Mouse (Mus musculus): Measurements from ENCODE around the gene App. TPM values are rescaled to one million over a fixed set of nuclear protein-coding genes. Genes with fewer than 3 reads are reported as not detected.

App gene
- total RNA-seq (2015) (109 and 111 TPM in 2 replicates), total RNA-seq (2017) (114 and 137 TPM in 2 replicates)

DNA sequence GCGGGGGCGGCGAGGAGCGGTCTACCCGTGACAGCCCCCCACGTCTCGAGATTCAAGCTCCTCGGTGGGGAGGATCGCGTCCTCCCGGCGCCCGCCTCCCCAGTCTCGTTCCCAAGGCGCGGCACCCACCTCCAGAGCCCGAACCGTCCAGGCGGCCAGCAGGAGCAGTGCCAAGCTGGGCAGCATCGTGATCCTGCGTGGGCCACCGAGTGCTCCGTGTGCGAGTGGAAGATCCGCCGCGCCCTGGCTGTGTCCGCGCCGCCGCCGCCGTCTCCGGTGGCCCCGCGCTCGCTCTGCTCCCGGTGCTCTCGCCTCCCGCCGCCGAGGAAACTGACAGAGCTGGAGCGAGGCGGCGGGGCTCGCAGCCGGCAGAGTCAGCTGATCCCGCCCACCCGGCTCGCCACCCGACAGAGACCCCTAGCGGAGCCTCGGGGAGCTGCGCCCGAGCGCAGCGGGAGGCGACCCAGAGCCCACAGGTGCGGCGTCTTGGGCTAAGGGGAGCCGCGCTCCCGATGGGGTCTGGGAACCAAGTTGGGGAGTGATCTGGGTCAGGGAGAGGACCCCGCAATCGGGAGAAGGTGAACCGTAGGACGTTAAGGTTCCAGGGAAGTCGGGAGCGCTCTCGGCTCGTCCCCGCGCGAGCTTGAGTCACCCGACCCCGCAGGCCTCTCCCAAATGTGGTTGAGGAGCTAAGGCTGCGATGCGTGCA is at the start of gene App:
App (minus strand) TSS at position 394 of the 709 bp plus-strand sequence.
- peak; percentile 89 for ATAC-seq (replicated peaks; ENCODE audit: poor library complexity)

DNA sequence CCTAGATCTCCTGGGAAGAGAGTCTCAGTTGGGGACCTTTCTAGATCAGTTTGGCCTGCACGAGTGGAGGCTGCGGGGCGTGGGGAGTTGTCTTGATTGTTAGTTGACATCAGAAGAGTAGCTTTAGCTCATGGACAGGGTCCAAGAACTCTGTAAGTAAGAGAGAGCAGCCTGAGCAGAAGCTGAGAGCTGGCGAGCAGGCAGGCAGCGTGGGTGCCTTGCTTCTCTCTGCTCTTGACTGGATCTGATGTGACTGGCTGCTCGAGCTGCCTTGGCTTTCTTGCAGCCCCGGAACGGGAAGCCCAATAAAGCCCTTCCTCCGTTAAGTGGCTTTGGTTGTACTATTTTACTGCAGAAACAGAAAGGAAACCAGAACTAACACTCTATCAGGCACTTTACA is 42.3 kb upstream of the App start:
- ATAC-seq (replicated peaks; ENCODE audit: poor library complexity) = no peak

DNA sequence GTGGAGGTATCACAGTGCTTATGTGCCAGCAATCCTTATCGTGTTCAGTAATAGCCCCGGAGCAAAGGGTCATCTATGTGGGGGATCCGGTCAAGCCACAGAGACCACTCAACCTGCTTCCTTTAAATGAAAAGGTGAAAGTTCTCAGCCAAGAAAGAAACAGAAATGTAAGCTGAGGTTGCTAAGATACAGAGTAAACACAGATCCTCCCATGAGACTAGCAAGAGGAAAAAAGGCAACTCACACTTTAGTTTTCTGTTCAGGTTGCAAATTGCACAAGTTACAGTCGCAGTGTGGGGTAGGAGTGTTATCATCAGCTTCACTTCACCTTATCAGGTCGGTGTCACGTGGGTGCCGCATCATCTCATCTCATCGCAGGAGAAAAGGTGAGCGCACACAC is 41.6 kb upstream of the App start:
- no peak for ATAC-seq (replicated peaks; ENCODE audit: poor library complexity)

DNA sequence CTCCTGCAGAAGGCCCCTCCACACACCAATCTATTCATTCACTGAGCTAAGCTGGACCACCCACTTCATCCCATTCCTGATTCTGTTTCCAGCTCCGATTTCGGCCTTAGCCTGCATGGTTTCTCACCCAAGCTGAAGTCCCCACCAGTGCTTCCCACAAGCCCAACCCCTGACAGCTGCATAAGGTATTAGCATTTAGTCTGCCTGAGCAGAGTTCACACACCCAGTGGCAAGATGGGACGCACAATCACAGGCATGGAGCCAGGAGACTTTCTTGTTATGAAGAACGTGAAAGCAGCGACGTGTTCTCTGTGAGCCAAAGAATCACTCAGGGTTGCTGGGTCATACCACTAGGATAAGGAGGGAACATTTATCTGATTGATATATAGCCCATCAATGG is 22.1 kb upstream of the App start:
- no peak for ATAC-seq (replicated peaks; ENCODE audit: poor library complexity)

DNA sequence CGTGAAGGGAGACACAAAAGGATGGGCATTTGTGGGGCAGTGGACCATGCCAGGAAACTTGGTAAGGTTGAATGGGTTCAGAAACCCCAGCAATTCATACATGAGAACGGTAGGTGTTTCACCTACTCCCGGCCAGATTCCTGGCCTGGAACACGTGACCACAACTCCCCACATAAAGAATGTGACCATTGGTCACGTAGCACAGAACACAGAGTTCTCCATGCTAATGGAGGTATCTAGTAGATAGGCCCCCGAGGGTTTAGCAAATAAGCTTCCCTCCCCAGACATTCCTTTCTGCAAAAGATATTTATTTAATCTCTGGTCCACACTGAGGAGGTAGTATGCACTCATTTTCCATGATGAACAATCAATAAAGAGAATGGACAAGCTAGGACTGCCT is 21.6 kb upstream of the App start:
- no peak for ATAC-seq (replicated peaks; ENCODE audit: poor library complexity)

DNA sequence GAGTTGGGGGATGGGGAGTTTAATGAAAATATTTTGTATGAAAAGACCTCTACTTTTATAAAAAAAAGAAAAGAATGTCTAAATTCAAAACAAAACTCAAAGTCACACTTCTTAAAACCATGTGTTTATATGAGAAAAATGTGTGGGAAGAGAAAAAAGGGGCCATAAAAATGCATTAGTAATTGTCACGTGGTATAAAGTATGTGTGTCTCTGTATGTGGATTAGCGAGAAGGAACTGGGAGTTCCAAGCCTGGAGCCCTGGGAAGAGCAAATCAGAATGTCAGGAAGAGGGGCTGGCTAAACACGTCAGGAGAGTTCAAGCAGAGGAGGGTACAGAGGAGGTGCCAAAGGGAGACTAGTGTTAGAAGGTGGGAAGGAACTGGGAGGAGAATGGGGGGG is 7.9 kb upstream of the App start:
- no peak for ATAC-seq (replicated peaks; ENCODE audit: poor library complexity)

DNA sequence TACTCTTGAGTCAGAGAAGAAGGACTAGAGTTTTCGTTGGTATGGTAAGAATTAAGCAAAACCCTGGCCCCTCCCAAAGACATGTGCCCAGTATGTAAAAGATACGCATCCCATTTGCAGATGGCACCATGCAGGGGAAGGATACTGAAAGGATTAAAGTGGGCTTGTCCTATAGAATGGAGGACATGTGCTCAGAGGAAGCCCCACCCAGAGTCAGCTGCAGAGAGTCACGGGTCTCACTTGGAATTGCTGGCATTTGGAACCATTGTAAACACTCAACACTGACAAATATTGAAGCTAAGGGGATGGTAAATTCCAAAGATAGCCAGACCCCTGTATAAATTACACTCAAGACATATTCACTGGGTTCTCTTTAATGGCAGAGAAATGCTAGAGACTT is 7.1 kb upstream of the App start:
- ATAC-seq (replicated peaks; ENCODE audit: poor library complexity) = no peak

DNA sequence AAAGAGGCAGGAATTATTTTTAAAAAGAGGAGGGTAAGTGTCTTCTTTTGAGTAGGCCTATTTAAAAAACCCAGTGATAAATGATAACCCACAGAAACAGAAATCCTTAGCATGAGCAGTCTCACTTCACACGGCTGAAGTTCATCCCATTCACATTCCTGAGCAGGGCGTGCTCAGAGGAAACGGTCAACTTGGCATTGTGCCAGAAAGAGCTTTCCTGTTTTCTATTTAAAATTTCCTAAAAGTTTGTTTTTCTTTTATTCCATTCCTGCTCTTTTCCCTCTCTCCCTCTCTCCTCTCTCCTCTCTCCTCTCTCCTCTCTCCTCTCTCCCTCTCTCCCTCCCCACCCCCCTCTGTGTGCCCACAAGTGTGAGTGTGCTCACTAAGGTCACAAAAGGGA is 3.1 kb upstream of the App start:
- no peak for ATAC-seq (replicated peaks; ENCODE audit: poor library complexity)

DNA sequence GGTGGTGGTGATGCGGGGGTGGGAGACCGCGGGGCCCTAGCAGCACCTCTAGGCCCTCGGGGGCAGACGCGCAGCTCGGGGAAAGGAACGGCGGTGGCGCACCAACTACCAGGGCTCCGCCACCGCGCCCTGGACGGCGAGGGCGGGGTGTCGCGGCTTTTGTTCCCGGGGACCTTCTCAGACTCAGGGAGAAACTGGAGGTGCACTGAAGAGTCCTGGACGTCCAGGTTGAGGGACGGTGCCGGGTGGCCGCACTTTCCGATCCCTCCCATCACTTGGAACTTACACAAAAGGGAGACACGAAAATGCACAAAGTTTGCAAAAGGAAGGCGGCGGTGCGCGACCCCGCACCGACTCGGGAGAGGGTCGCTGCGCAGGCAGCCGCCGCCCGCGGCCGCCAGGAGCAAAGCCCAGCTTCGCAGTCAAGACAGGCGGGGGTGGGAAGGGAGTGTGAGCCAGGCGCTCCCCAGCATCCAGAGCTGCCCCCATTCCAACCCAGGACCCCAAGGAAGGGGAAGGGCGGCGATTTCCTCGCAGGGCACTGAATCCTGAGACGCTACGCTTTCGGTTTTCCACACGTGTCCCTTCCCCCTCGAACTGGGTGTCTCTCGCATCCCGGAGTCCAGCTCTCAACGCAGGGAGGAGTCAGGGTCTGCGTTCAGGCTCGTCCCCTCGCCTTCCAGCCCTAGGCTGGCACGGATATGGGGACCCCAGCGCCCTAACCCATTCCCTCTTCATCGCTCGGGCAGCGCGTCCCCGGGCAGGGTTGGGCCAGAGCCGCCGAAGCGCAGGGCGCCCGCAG is 794 bp downstream of the App start:
- ATAC-seq (replicated peaks; ENCODE audit: poor library complexity) = peak; percentile 59

DNA sequence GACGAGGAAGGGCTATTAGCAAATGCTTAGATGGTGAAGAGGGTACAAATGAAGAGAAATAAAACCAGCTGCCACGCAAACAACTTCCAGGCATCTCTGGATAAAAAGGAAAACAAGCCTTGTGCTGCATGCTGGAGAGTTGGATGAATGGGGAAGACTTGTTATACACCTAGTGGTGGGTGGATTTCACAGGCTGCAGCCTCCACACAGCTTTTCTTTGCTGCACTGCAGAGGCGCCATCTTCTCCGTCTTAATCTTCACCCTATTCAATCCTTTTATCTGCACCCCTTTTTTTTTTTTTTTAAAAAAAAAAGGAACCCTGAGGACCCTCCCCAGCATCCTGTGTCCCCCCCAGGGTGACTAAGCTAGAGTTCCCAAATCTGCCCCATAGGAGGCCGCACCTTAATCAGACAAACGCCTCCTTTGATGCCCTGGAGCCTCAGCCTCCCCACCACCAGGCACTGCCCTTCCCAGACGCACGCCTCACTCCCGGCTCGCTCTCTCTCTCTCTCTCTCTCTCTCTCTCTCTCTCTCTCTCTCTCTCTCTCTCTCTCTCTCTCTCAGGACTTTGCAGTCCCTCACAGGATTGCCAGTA is 1.5 kb downstream of the App start:
- peak; percentile 43 for ATAC-seq (replicated peaks; ENCODE audit: poor library complexity)

DNA sequence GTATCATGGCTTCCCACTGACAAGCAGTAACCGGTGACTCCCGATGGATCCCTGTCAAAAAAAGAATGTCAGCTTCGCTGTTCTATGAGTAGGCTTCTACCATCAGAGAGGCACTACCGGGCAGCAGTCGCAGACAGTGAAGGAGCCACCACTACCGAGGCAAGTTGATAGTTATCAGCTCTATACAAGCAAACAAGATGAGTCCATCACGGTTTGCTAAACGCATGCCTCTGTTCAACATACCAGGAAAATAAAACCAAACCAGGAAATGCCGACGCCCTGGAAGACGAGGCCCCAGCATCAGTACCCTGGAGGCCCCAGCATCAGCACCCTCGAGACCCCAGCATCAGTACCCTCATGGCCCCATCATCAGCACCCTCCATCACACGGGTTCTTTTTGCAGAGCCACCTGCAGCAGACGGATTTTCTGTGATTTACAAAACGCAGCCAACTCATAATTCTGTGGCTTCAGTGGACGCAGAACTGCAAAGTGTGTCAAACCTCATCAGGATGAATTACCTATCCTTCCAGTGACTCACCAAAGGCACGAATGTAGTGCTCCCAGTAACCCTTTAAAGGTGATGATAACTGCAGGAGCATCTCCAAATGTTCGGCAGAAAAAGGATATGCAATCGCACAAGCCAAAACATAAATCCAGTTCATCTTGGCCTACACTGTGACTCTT is 2.6 kb downstream of the App start:
- no peak for ATAC-seq (replicated peaks; ENCODE audit: poor library complexity)

DNA sequence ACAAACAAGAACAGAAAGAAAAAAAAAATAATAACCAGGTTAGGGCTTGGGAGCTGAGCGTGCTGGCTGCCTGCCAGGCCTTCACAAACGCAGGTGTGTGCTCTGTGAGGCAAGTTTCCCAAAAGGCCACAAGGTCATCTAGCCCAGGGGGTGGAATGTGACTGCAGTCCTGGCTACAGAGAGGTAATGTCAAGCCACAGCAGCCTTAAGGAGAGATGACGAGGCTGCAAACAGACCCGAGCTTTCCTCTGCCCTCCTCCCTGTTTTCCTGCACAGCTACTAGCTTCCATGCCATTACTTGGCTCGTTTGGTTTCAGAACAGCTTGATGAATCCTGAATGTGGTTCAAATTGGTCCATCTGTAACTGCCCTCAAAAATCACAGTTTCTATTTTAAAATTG is 4.7 kb downstream of the App start:
- no peak for ATAC-seq (replicated peaks; ENCODE audit: poor library complexity)

DNA sequence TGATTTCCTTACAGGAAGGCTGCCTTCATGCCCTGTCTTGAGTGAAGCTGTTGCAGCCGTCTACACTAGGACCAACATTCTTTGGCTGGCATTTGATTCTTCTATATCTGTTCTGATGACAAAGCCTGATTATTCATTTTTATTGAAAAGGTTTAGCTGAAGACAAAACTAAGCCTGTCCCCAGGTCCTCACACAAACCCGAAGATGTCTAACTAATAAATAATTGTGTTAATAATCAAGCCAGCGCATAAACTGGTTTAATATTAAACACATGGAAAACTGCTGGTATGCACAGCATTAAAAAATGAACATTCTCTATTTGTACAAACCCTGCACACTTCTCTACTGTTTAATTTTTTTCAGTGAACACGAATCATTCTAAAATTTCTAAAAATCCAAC is 7.4 kb downstream of the App start:
- no peak for ATAC-seq (replicated peaks; ENCODE audit: poor library complexity)

DNA sequence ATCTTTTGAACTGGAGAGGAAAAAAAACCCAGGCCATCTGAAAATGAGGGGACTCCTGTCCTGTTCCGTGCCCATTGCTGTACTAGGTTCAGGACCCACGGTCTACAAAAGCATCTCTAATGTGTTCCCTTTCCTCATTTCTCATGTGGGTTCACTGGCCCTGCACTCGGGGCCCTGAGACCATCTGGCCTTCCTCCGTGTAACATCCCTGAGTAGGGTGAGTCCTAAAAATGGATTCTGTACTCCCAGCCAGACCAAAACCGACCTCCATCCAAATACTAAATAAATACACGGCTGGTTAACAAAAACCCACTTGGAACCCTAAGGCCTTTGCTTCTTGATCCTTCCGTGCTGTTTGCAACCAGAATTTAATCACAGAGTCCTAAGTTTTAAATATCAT is 7.9 kb downstream of the App start:
- no peak for ATAC-seq (replicated peaks; ENCODE audit: poor library complexity)

DNA sequence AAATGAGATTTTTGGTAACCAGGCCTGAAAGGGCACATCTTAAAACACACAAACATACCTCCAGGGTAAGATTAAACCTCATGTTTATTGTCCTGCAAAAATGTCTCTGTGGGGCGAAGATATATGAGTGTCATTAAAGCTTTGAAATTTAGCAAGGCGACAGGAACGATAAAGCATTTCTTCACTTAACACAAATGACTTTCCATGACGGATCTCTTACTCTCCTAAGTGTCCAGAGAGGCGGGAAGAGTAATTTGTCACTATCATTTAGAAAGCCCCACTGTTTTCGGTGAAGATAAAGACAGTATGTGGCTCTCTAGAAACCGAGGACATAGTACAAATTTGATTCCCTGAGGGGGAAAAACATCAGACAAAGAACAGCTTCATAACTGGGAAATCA is 8.4 kb downstream of the App start:
- ATAC-seq (replicated peaks; ENCODE audit: poor library complexity) = no peak

DNA sequence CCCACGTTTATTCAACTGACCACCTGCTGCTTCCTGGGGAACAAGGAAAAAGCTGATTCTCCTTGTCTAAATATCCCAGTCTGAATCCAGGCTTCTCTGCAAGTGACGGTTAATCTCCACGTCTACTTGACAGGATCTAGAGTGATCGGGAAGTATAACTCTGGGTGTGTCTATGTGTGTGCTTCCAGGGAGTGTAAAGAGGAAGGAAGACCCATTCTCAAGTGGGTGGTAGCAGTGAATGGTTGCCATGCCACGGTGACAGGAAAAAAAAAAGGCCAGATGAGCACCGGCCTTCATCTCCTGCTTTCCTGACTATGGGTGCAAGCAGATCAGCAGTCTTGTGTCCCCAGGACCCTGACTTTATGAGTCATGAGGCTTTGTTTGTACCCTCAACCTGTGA is 10.8 kb downstream of the App start:
- peak; percentile 92 for ATAC-seq (replicated peaks; ENCODE audit: poor library complexity)

DNA sequence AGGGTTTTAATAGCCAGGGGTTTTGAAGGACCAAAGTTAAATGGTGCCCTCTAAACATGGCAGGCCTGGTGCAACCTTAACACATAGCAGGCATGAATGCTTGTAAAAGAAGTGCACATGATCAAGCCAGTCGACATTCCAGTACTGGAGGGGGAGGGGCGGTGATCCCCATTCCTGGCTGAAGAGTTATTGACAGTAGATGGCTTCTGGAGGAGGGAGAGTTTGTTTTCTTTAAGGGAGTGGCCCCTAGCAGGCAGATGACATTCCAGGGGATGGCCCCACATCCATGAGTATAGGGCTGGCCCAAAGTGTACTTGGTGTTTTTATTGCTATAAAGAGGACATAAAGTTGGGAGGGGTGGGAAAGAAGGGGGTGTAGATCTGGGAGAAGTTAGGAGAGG is 13.4 kb downstream of the App start:
- ATAC-seq (replicated peaks; ENCODE audit: poor library complexity) = no peak

DNA sequence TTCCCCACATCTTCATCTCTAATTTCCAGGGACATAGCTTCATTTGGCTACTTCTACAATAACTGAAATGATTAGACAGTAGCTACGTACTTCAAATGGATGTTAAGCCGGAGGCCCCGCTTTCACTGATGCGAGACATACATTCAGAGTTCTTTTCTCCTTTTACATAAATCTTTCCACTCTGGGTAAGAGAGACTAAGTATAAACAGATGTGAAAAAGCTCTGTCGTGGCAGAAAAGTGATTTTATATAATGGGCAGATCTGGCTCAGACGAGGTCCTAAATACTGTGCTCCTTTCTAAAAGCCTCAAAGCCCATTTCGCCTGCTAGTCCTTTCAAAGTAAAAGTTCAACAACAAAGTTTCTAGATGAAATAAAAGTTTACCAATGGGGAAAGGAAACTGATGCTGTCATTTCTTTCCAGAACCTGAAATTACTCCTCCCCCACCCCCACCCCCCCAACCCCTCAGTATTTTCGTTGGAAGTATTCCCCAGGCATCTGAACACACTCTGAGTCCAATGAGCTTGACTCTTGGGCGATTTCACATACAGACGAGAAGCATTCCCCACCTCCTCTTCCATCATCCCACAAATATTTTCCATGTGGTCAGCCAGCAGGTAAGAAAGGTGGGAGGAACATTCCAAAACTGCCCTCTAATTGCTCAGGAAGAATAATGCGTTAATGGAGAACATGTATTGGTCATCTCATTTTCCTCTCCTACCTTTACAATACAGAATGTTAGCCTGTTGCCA is 15.6 kb downstream of the App start:
- ATAC-seq (replicated peaks; ENCODE audit: poor library complexity) = no peak

DNA sequence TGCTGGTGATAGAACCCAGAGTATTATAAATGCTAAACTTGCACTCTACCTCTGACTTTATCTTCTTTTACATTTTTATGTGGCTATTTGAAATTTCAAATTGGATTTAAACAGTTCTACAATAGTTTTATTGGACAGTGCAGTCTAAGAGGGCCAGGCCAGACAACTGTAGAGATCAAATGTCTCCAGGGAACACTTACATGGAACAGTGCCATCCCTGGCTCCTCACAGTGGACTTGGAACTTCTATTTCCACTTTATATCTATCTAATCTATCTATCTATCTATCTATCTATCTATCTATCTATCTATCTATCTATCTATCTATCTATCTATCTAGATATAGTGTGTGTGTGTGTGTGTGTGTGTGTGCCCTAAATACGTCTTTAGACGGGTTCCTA is 16.4 kb downstream of the App start:
- no peak for ATAC-seq (replicated peaks; ENCODE audit: poor library complexity)

DNA sequence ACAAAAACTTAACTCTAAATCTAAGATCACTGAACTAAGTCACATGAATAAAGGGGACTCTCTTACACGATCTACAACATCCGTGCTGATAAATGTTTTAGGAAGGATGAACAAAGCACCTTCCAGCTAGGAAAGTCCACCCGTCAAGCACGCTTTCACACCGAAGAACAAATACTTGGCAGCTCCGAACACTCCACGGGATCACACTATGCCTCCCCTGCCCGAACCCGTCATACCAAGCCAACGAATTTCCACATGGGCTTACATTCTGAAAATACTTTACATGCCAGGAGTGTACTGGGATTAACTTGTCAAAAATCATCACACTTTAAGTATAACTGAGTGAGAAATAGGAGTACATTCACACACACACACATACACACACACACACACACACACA is 17.7 kb downstream of the App start:
- no peak for ATAC-seq (replicated peaks; ENCODE audit: poor library complexity)

DNA sequence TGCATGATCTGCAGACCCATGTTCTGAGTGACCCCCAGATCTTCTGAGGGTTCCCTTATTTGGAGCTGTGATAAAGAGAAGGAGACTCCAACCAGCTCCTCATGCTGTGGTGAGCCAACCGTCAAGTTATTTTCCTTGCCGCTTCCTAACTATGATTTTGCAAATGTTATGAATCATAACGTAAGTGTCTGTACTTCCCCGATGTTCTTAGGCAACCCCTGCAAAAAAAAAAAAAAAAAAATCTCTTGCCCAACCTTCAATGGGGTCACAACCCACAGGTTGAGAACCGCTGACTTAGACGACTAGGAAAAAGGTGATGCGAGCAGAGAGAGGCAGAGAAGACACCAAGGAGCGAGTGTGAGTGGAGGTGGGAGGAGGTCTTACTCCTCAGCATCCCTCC is 21.1 kb downstream of the App start:
- peak; percentile 90 for ATAC-seq (replicated peaks; ENCODE audit: poor library complexity)

Measured in megakaryocyte progenitor cell, adult 5-6 weeks (primary cell).